Mouse (Mus musculus): ENCODE results near the gene Eif1ad.

The Eif1ad gene

DNA sequence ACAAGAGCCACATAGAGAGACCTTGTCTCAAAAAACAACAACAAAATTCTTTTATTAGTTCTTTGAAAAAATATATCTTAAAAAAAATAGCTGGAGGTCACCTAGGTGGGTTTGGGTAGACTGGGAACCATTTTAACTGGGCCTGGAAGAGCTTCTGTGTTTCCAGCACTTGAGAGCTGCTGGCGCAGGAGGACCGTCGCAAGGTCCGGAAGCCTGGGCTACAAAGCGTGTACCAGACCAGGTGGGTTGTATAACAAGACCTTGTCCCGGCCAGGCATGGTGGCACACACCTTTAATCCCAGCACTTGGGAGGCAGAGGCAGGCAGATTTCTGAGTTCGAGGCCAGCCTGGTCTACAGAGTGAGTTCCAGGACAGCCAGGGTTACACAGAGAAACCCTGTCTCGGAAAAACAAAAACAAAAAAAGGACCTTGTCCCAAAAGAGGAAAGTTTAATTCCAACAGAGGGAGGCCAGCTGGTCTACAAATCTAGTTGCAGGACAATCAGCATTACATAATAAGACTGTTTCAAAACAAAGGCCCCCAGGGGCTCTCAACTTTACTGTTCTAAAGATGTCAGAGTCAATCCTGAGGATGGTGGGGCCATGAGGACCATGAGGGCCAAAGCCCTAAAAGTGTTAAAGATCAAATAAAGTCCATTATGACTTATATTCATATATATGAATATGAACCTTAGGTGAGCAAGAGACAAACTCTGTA lies 52.4 kb downstream of the Eif1ad start:
- no peak for DNase-seq (ENCODE audit: low read depth, low spot score)

DNA sequence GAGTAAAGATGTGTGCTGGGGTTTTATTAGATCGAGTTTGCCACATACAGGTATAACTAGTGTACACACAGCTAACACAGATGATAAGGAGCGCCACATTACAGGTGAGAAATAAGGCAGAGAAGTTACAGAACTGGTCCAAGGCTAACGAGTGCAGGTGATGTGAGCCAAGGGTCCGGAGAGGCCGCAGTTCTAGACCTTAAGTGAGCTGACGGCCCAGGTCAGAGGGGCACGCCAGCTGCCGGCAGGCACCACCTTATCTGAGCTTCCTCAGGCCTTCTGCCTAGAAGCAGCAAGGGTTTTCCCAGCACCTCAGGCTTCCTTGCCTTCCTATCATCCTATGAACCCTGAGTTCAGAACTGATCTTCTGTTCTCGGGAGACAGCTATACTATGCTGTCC lies 53.1 kb downstream of the Eif1ad start:
- DNase-seq (ENCODE audit: low read depth, low spot score): no peak

DNA sequence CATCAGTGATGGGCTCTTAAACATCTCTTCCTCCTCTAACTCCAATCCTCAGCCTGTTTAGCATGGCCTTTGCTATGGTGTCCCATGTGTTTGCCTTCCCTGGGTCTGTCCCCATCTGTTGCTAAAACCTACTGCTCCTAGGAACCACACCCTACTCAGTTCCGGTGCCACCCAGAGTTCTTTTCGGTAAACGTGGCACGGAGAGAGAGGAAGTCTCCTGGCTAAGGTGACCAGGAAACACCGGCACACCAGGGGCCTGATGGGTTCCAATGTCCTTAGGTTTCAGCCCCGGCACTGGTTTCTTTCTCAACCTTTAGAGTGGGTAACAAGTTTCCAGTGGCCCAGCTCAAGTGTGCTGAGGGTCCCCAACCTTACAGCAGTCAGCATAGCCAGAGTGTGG lies 54.0 kb downstream of the Eif1ad start:
- DNase-seq (ENCODE audit: low read depth, low spot score): no peak
